Mouse (Mus musculus) liver, postnatal 0 days (tissue): ENCODE data around the gene Sypl. TPM values are rescaled to one million over a fixed set of nuclear protein-coding genes. Genes with fewer than 3 reads are reported as not detected.
"Not testable (repeated sequence)": the region's sequence is repeated elsewhere in the genome, so short reads cannot be mapped to it uniquely, and the experiment has no call there.

Experiments
- ATAC-seq: fragments of 200-750 bp; cut with Nextera tagmentation; 2 replicates; pipeline ENCODE4 v1.8.0; 2017; ENCODE audit warnings: mild to moderate bottlenecking, moderate library complexity
- DNase-seq: peaks from one replicate; pipeline ENCODE4 v3.0.0-alpha.2; 2016
- H3K27ac ChIP-seq: fragments of 300-500 bp; sonication (generic); 2 replicates; pipeline ENCODE4 v1.5.1; 2014; ENCODE audit warnings: antibody characterized with exemption, moderate library complexity, mild to moderate bottlenecking, low read depth
- H3K27me3 ChIP-seq: fragments of 300-500 bp; sonication (generic); 2 replicates; pipeline ENCODE4 v1.6.1; 2014; ENCODE audit warnings: low read length, control low read depth, mixed read lengths; ENCODE audit not compliant: insufficient read depth
- H3K36me3 ChIP-seq: fragments of 300-500 bp; sonication (generic); replicated peaks from 2 replicates; pipeline ENCODE4 v1.6.1; 2014; ENCODE audit warnings: mild to moderate bottlenecking, control low read depth, low read length, moderate library complexity, mixed read lengths; ENCODE audit not compliant: insufficient read depth
- H3K4me1 ChIP-seq: fragments of 300-500 bp; sonication (generic); 2 replicates; pipeline ENCODE4 v1.6.1; 2014; ENCODE audit warnings: antibody characterized with exemption, mild to moderate bottlenecking, control low read depth; ENCODE audit not compliant: insufficient read depth
- H3K4me2 ChIP-seq: fragments of 300-500 bp; sonication (generic); 2 replicates; pipeline ENCODE4 v1.6.1; 2014; ENCODE audit warnings: low read depth, mild to moderate bottlenecking, low read length, moderate library complexity, mixed read lengths
- H3K4me3 ChIP-seq: fragments of 300-500 bp; sonication (generic); 2 replicates; pipeline ENCODE4 v1.5.1; 2014; ENCODE audit warnings: low read depth, low read length
- H3K9ac ChIP-seq: fragments of 300-500 bp; sonication (generic); replicated peaks from 2 replicates; pipeline ENCODE4 v1.6.1; 2014; ENCODE audit warnings: mild to moderate bottlenecking, moderate library complexity
- H3K9me3 ChIP-seq: fragments of 300-500 bp; sonication (generic); 2 replicates; pipeline ENCODE4 v1.6.1; 2016; ENCODE audit warnings: mild to moderate bottlenecking, control low read depth, low read length, mixed read lengths
- CTCF ChIP-seq: sonication (generic); IDR thresholded peaks from 2 replicates; pipeline ENCODE4 v1.5.1; 2016; ENCODE audit warnings: antibody characterized with exemption, low read depth
- EP300 ChIP-seq: IDR thresholded peaks from 2 replicates; pipeline ENCODE4 v1.6.1; 2016; ENCODE audit warnings: antibody characterized with exemption, low read depth, mild to moderate bottlenecking
- WGBS: fragments of 180-500 bp; shearing (Covaris S2); extraction: QIAGEN DNeasy Blood & Tissue Kit; methylation state at CpG from one replicate; pipeline ENCODE4 v1.1.7; 2014; ENCODE audit not compliant: insufficient replicate concordance; 5-methylcytosine and 5-hydroxymethylcytosine counted together
- polyA plus RNA-seq: library from polyadenylated mRNA; unstranded; fragments of >200 nt; fragmentation: Nextera tagmentation; extraction: Ambion mirVana; gene quantifications from 2 replicates; pipeline ENCODE4 v1.2.1, GENCODE M21; 2015

The Sypl gene
- polyA plus RNA-seq, 1 experiment from 2014 or later, result 53.8 TPM

DNA sequence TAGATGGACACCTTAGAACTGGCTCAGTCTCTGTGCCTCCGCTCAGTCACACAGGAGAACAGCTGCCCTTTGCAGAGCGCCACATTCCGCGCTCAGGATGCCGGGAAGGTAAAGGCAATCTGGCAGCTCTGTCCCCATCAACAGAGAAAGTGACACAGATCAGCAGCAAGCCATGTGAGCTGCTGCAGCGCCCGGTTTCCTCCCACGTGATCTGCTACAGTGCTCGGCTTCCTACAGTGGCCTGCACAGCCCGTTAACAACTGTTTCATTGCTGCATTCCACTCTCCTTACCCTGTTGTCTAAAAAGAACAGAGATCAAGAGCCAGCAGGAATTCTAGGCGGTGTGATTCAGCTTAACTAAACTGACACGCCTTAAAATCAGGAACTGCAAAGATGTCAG lies 36.0 kb downstream of the Sypl start:
- TF ChIP-seq CTCF, result no peak
- no peak for TF ChIP-seq EP300
- no peak for DNase-seq
- WGBS, result 58% methylated on average over 12 of the region's 12 CpGs

GRCm38 (mm10) chr12:32994081-32994480 lies 40.4 kb downstream of the Sypl start:
- Histone ChIP-seq H3K27me3 (no peaks in the 10 kb centered on the region), H3K4me3 (no peak overlapping the region), H3K4me1 (no peaks in the 10 kb centered on the region), H3K36me3 (no peaks in the 10 kb centered on the region), H3K4me2 (no peak overlapping the region), H3K27ac (no peak overlapping the region), H3K9me3 (no peaks in the 10 kb centered on the region), H3K9ac (no peak overlapping the region)
- WGBS, result 54% methylated on average over 5 of the region's 5 CpGs
- DNase-seq, result no peak
- ATAC-seq, result no peak
- TF ChIP-seq EP300 (no peak), CTCF (no peak)

More for the DNA sequence above, 36.0 kb downstream of the Sypl start:
- H3K27ac ChIP-seq, result no peak overlapping the region
- no peak overlapping the region for H3K9ac ChIP-seq
- 0 out of 2 replicates have a peak overlapping the region, but pooled peaks have one; percentile 6 for H3K4me2 ChIP-seq
- no peak overlapping the region for H3K4me3 ChIP-seq
- H3K9me3 ChIP-seq, result no peaks in the 10 kb centered on the region
- no peaks in the 10 kb centered on the region for H3K4me1 ChIP-seq
- H3K27me3 ChIP-seq, result no peaks in the 10 kb centered on the region
- no peaks in the 10 kb centered on the region for H3K36me3 ChIP-seq
- ATAC-seq, result no peak

GRCm38 (mm10) chr12:32995081-32995834 lies 41.6 kb downstream of the Sypl start:
- H3K9ac ChIP-seq, result no peak overlapping the region
- H3K9me3 ChIP-seq, result no peaks in the 10 kb centered on the region
- WGBS, result 63% methylated on average over 4 of the region's 4 CpGs
- no peak overlapping the region for H3K4me3 ChIP-seq
- H3K27ac ChIP-seq, result no peak overlapping the region
- no peaks in the 10 kb centered on the region for H3K27me3 ChIP-seq
- no peak overlapping the region for H3K4me2 ChIP-seq
- H3K36me3 ChIP-seq, result no peaks in the 10 kb centered on the region
- ATAC-seq, result no peak
- TF ChIP-seq CTCF (no peak), EP300 (no peak)
- DNase-seq, result no peak
- H3K4me1 ChIP-seq, result no peaks in the 10 kb centered on the region

- no peak for DNase-seq
- Histone ChIP-seq H3K9ac (no peak overlapping the region), H3K4me1 (no peaks in the 10 kb centered on the region), H3K36me3 (no peaks in the 10 kb centered on the region), H3K27me3 (no peaks in the 10 kb centered on the region), H3K27ac (no peak overlapping the region), H3K4me3 (no peak overlapping the region), H3K4me2 (no peak overlapping the region), H3K9me3 (no peaks in the 10 kb centered on the region)
- TF ChIP-seq CTCF (no peak), EP300 (no peak)
- WGBS, result 44% methylated on average over 5 of the region's 5 CpGs
- no peak for ATAC-seq
Measured at GRCm38 (mm10) chr12:32998766-32999165, 45.1 kb downstream of the Sypl start.

GRCm38 (mm10) chr12:32999778-33000177 lies 46.1 kb downstream of the Sypl start:
- not testable (repeated sequence) for DNase-seq, H3K4me1 ChIP-seq, H3K27me3 ChIP-seq, H3K27ac ChIP-seq, H3K9me3 ChIP-seq, H3K4me2 ChIP-seq, ATAC-seq, H3K36me3 ChIP-seq, H3K4me3 ChIP-seq, H3K9ac ChIP-seq
- 33% methylated on average over 3 of the region's 3 CpGs for WGBS

GRCm38 (mm10) chr12:33000402-33000801 lies 46.7 kb downstream of the Sypl start:
- ATAC-seq, result no peak
- Histone ChIP-seq H3K4me2 (no peak overlapping the region), H3K4me3 (no peak overlapping the region), H3K36me3 (no peaks in the 10 kb centered on the region), H3K9ac (no peak overlapping the region), H3K27ac (no peak overlapping the region), H3K27me3 (no peaks in the 10 kb centered on the region), H3K4me1 (no peaks in the 10 kb centered on the region), H3K9me3 (no peaks in the 10 kb centered on the region)
- 65% methylated on average over 4 of the region's 4 CpGs for WGBS
- TF ChIP-seq CTCF, result no peak
- no peak for TF ChIP-seq EP300
- DNase-seq, result no peak
